ENCODE assay signal across 12 mouse cellular contexts in the genomic region with DNA sequence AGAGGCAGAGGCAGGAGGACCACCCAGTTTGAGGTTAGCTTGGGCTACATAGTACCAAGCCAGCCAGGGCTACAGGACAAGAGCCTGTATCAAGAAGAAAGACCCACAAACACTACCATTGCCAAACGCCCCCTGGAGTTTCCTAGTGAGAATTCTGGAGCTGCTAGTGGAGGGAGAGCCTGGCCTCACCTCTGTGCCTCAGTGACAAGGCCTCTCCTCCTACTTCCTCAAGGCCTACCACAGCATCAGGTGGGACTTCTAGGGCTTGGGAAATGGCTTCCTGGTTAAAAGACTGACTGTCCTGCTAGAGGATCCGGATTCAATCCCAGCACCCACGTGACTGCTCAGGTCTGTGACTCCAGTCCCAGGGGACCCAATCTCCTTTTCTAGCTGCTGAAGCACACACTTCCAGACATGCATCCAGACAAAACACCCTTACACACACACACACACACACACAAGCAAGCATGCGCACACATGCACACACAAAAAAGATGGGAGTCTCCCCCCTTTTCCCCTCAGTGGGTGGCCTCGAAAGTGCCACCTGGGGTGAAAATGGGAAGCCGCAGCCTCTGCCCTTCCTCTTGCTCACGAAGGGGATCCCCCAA. TPM values are rescaled to one million over a fixed set of nuclear protein-coding genes. Genes with fewer than 3 reads are reported as not detected.
DNase-seq lines count a peak whose midpoint lies in the region; ATAC-seq lines count a peak whose summit lies in the region.
"Had no signal": no experiment of that assay in that cellular context is flagged by ENCODE, and none has a peak within 500 bp of the region (broad histone marks: within the 10 kb centered on the region; RNA-seq: fewer than 3 reads in every experiment).

No protein-coding gene starts in this region.

- H3K27ac ChIP-seq in macrophage: peak overlapping the region; percentile 100
- H3K27ac ChIP-seq in forebrain, embryonic 14.5 days (ENCODE audit: low read depth, low read length): no peak overlapping the region
- H3K27ac ChIP-seq: forebrain, embryonic 13.5 days; hindbrain, embryonic 15.5 days had no signal

- H3K9me3 ChIP-seq in forebrain, embryonic 14.5 days (replicated peaks; ENCODE audit: control insufficient read depth, low read length): no peaks in the 10 kb centered on the region
- H3K9me3 ChIP-seq: forebrain, embryonic 13.5 days; hindbrain, embryonic 15.5 days; limb, embryonic 15.5 days had no signal

- peak; percentile 24 for DNase-seq in kidney, postnatal 10 days
- no peak for DNase-seq in kidney, adult 9 months
- peak; percentile 91 for DNase-seq in ZHBTc4 (ENCODE audit: low read depth, low spot score)
- no peak for DNase-seq in neural tube, embryonic 10.5 days (ENCODE audit: extremely low spot score, low spot score)
- no peak for DNase-seq in forebrain, embryonic 14.5 days (ENCODE audit: low spot score)
- no peak for DNase-seq in gastrocnemius, adult 18-20 months (ENCODE audit: low spot score)
- DNase-seq: cerebellum, adult 9-11 months had no signal

- peaks cover 65% of the 10 kb centered on the region for H3K79me2 ChIP-seq in macrophage (ENCODE audit: inconsistent target)

- peak; percentile 40 for ATAC-seq in CD4-positive, CD25-positive, alpha-beta regulatory T cell, adult 4 months
- no peak for ATAC-seq in forebrain, embryonic 14.5 days
- ATAC-seq: forebrain, embryonic 13.5 days had no signal

- no peak overlapping the region for H3K4me3 ChIP-seq in macrophage (ENCODE audit: inconsistent target)
- H3K4me3 ChIP-seq in forebrain, embryonic 14.5 days (ENCODE audit: low read depth, low read length): no peak overlapping the region
- H3K4me3 ChIP-seq: forebrain, embryonic 13.5 days; hindbrain, embryonic 15.5 days; limb, embryonic 15.5 days had no signal

- H3K4me2 ChIP-seq in forebrain, embryonic 14.5 days (ENCODE audit: low read length): no peak overlapping the region
- H3K4me2 ChIP-seq: forebrain, embryonic 13.5 days; hindbrain, embryonic 15.5 days; limb, embryonic 15.5 days had no signal

- H3K27me3 ChIP-seq in forebrain, embryonic 14.5 days (replicated peaks; ENCODE audit: control insufficient read depth, insufficient read depth, low read length): no peaks in the 10 kb centered on the region
- H3K27me3 ChIP-seq: forebrain, embryonic 13.5 days; hindbrain, embryonic 15.5 days; limb, embryonic 15.5 days had no signal

- WGBS in macrophage (ENCODE audit: missing documents): 9% methylated on average over 5 of the region's 7 CpGs
- 57% methylated on average over 7 of the region's 7 CpGs for WGBS in forebrain, embryonic 14.5 days

- H3K4me1 ChIP-seq in forebrain, embryonic 14.5 days (ENCODE audit: control insufficient read depth, insufficient read depth, low read length): no peaks in the 10 kb centered on the region
- H3K4me1 ChIP-seq: forebrain, embryonic 13.5 days had no signal

- no peaks in the 10 kb centered on the region for H3K36me3 ChIP-seq in macrophage (ENCODE audit: inconsistent target)
- H3K36me3 ChIP-seq in forebrain, embryonic 14.5 days (ENCODE audit: control insufficient read depth, insufficient read depth, low read length): no peaks in the 10 kb centered on the region
- H3K36me3 ChIP-seq: hindbrain, embryonic 15.5 days; limb, embryonic 15.5 days had no signal

- no peak overlapping the region for H3K9ac ChIP-seq in forebrain, embryonic 14.5 days (ENCODE audit: low read length)
- H3K9ac ChIP-seq: forebrain, embryonic 13.5 days; hindbrain, embryonic 15.5 days; limb, embryonic 15.5 days had no signal

RNA-seq across cellular contexts. Expression of a gene that starts 6.3 kb away (rescaled TPM):
- 10 to 100 TPM; 61.0 to 96.6 TPM for polyA plus RNA-seq in CD4-positive, CD25-positive, alpha-beta regulatory T cell, adult 4 months (2017; shearing (Covaris generic))
- total RNA-seq in macrophage (2018; cell fraction: chromatin; rRNA removed): 1,000 to 10,000 TPM in 10 of 26 experiments, 100 to 1,000 TPM in 16; 471 to 2,042 (median 842) TPM
- total RNA-seq in macrophage (2018; cell fraction: cytosol; rRNA removed): 1,000 to 10,000 TPM in 4 of 26 experiments, 100 to 1,000 TPM in 22; 492 to 1,133 (median 611) TPM
- 1,000 to 10,000 TPM in 21 of 26 experiments, 100 to 1,000 TPM in 5; 701 to 2,394 (median 1,238) TPM for total RNA-seq in macrophage (2018; cell fraction: nucleus; rRNA removed)
- polyA plus RNA-seq in macrophage (2018): 251 to 507 TPM (median 488 TPM) in 3 replicates
- 50.3 and 50.8 TPM in 2 replicates for polyA plus RNA-seq in forebrain, embryonic 14.5 days (2014; fragmentation: Nextera tagmentation; extraction: Ambion mirVana)
- total RNA-seq in gastrocnemius, adult 18-20 months (2021): 10 to 100 TPM; 96.0 to 99.4 TPM

RNA-seq across cellular contexts. Expression of a gene that starts 27.5 kb away (rescaled TPM):
- 10 to 100 TPM; 81.6 to 97.8 TPM for polyA plus RNA-seq in CD4-positive, CD25-positive, alpha-beta regulatory T cell, adult 4 months (2017; shearing (Covaris generic))
- total RNA-seq in macrophage (2018; cell fraction: chromatin; rRNA removed): 100 to 1,000 TPM; 114 to 467 (median 312) TPM
- 100 to 1,000 TPM in 22 of 26 experiments, 10 to 100 TPM in 4; 85.2 to 121 (median 110) TPM for total RNA-seq in macrophage (2018; cell fraction: cytosol; rRNA removed)
- 100 to 1,000 TPM; 134 to 367 (median 267) TPM for total RNA-seq in macrophage (2018; cell fraction: nucleus; rRNA removed)
- polyA plus RNA-seq in macrophage (2018): 79.1 to 122 TPM (median 121 TPM) in 3 replicates
- polyA plus RNA-seq in forebrain, embryonic 14.5 days (2014; fragmentation: Nextera tagmentation; extraction: Ambion mirVana): 97.2 and 106 TPM in 2 replicates
- 100 to 1,000 TPM in 1 of 2 experiments, 10 to 100 TPM in 1; 95.9 to 106 TPM for total RNA-seq in gastrocnemius, adult 18-20 months (2021)

RNA-seq across cellular contexts. Expression of a gene that starts 35.4 kb away (rescaled TPM):
- 1 to 10 TPM; 2.3 to 5.2 TPM for polyA plus RNA-seq in CD4-positive, CD25-positive, alpha-beta regulatory T cell, adult 4 months (2017; shearing (Covaris generic))
- total RNA-seq in macrophage (2018; cell fraction: chromatin; rRNA removed): 1 to 10 TPM in 21 of 26 experiments, under 1 TPM in 5; 0.40 to 8.2 (median 3.2) TPM
- total RNA-seq in macrophage (2018; cell fraction: cytosol; rRNA removed): 1 to 10 TPM in 13 of 26 experiments, under 1 TPM in 13; 0.22 to 4.1 (median 1.2) TPM
- 1 to 10 TPM in 21 of 26 experiments, under 1 TPM in 5; 0.21 to 9.6 (median 2.3) TPM for total RNA-seq in macrophage (2018; cell fraction: nucleus; rRNA removed)
- polyA plus RNA-seq in macrophage (2018): 0.38 to 3.1 TPM (median 1.9 TPM) in 3 replicates
- 0.13 and 0.72 TPM in 2 replicates for polyA plus RNA-seq in forebrain, embryonic 14.5 days (2014; fragmentation: Nextera tagmentation; extraction: Ambion mirVana)
- 10 to 100 TPM; 25.9 to 30.8 TPM for total RNA-seq in gastrocnemius, adult 18-20 months (2021)

Comparison
In these comparisons a context has a peak if more than half of its experiments do, and no peak if none do; other contexts are left out.
1. DNase-seq: peak in kidney, postnatal 10 days (single experiment) and ZHBTc4 (single experiment); none in kidney, adult 9 months (single experiment), neural tube, embryonic 10.5 days (single experiment), forebrain, embryonic 14.5 days (single experiment) and gastrocnemius, adult 18-20 months (single experiment).